Mouse (Mus musculus) hindbrain, postnatal 0 days (tissue): ENCODE data around the gene Rundc1. TPM values are rescaled to one million over a fixed set of nuclear protein-coding genes. Genes with fewer than 3 reads are reported as not detected.
"Not testable (repeated sequence)": the region's sequence is repeated elsewhere in the genome, so short reads cannot be mapped to it uniquely, and the experiment has no call there.

ENCODE experiments used
- ATAC-seq: fragments of 200-750 bp; cut with Nextera tagmentation; 2 replicates; pipeline ENCODE4 v1.8.0; 2017; ENCODE audit warnings: mild to moderate bottlenecking, moderate TSS enrichment, moderate library complexity
- DNase-seq: peaks from one replicate; pipeline ENCODE4 v3.0.0-alpha.2; 2015; ENCODE audit warnings: low spot score
- H3K27ac ChIP-seq: fragments of 300-500 bp; sonication (generic); 2 replicates; pipeline ENCODE4 v1.5.1; 2014; ENCODE audit warnings: mild to moderate bottlenecking
- H3K27me3 ChIP-seq: fragments of 300-500 bp; sonication (generic); 2 replicates; pipeline ENCODE4 v1.6.1; 2014; ENCODE audit warnings: low read length, mixed read lengths; ENCODE audit not compliant: insufficient read depth
- H3K36me3 ChIP-seq: fragments of 300-500 bp; sonication (generic); 2 replicates; pipeline ENCODE4 v1.6.1; 2014; ENCODE audit warnings: low read length, mixed read lengths; ENCODE audit not compliant: insufficient read depth
- H3K4me1 ChIP-seq: fragments of 300-500 bp; sonication (generic); 2 replicates; pipeline ENCODE4 v1.6.1; 2014; ENCODE audit warnings: antibody characterized with exemption, low read length, mixed read lengths; ENCODE audit not compliant: insufficient read depth
- H3K4me2 ChIP-seq: fragments of 300-500 bp; sonication (generic); 2 replicates; pipeline ENCODE4 v1.6.1; 2014; ENCODE audit warnings: low read depth, mild to moderate bottlenecking, low read length, moderate library complexity, mixed read lengths
- H3K4me3 ChIP-seq: fragments of 300-500 bp; sonication (generic); 2 replicates; pipeline ENCODE4 v1.5.1; 2014; ENCODE audit warnings: low read length
- H3K9ac ChIP-seq: fragments of 300-500 bp; sonication (generic); replicated peaks from 2 replicates; pipeline ENCODE4 v1.6.1; 2014; ENCODE audit warnings: mild to moderate bottlenecking, low read length, moderate library complexity, mixed read lengths
- H3K9me3 ChIP-seq: fragments of 300-500 bp; sonication (generic); 2 replicates; pipeline ENCODE4 v1.6.1; 2016; ENCODE audit warnings: low read length, mixed read lengths
- CTCF ChIP-seq: IDR thresholded peaks from 2 replicates; pipeline ENCODE4 v1.5.1; 2016; ENCODE audit warnings: antibody characterized with exemption, control low read depth, low read depth
- WGBS: fragments of 180-500 bp; shearing (Covaris S2); extraction: QIAGEN DNeasy Blood & Tissue Kit; methylation state at CpG from one replicate; pipeline ENCODE4 v1.1.7; 2014; 5-methylcytosine and 5-hydroxymethylcytosine counted together
- polyA plus RNA-seq: library from polyadenylated mRNA; unstranded; fragments of >200 nt; fragmentation: Nextera tagmentation; extraction: Ambion mirVana; gene quantifications from 2 replicates; pipeline ENCODE4 v1.2.1, GENCODE M21; 2015
- total RNA-seq: library from RNA; depleted of rRNA; stranded (reverse); fragments of >200 nt; gene quantifications from 2 replicates; pipeline ENCODE4 v1.2.3, GENCODE M21; 2014

Gene Rundc1
- total and polyA plus RNA-seq, 2 experiments from 2014 or later, result 11.6 to 21.4 TPM

GRCm38 (mm10) chr11:101470206-101470605, 45.3 kb downstream of the Rundc1 start:
- Histone ChIP-seq H3K9ac (0 out of 2 replicates have a peak overlapping the region, but pooled peaks have one; percentile 15), H3K4me2 (peak overlapping the region; percentile 24; the same call in 1 of the 2 replicates), H3K36me3 (no peaks in the 10 kb centered on the region), H3K27me3 (no peaks in the 10 kb centered on the region), H3K9me3 (no peaks in the 10 kb centered on the region), H3K27ac (no peak overlapping the region), H3K4me1 (peaks cover 5% of the 10 kb centered on the region; the same call in 1 of the 2 replicates), H3K4me3 (no peak overlapping the region)
- ATAC-seq (no peak), DNase-seq (no peak)
- 21% methylated on average over 7 of the region's 7 CpGs for WGBS
- TF ChIP-seq CTCF, result no peak

GRCm38 (mm10) chr11:101471926-101472325, 47.0 kb downstream of the Rundc1 start:
- no peak for TF ChIP-seq CTCF
- Histone ChIP-seq H3K27ac (peak overlapping the region; percentile 55; the same call in 1 of the 2 replicates), H3K4me2 (no peak overlapping the region), H3K9ac (no peak overlapping the region), H3K36me3 (no peaks in the 10 kb centered on the region), H3K27me3 (no peaks in the 10 kb centered on the region), H3K4me1 (peaks cover 5% of the 10 kb centered on the region; the same call in 1 of the 2 replicates), H3K4me3 (no peak overlapping the region), H3K9me3 (no peaks in the 10 kb centered on the region)
- ATAC-seq, result no peak
- DNase-seq, result peak; percentile 35
- 23% methylated on average over 3 of the region's 3 CpGs for WGBS

- Histone ChIP-seq H3K9ac (no peak overlapping the region), H3K27me3 (no peaks in the 10 kb centered on the region), H3K9me3 (no peaks in the 10 kb centered on the region), H3K4me1 (peaks cover 7% of the 10 kb centered on the region), H3K4me3 (no peak overlapping the region), H3K27ac (peak overlapping the region; percentile 55; the same call in 1 of the 2 replicates), H3K4me2 (no peak overlapping the region), H3K36me3 (no peaks in the 10 kb centered on the region)
- TF ChIP-seq CTCF, result no peak
- ATAC-seq (peak; percentile 22; the same call in 1 of the 2 replicates), DNase-seq (peak; percentile 58)
- 43% methylated on average over 7 of the region's 7 CpGs for WGBS
Observed at GRCm38 (mm10) chr11:101472336-101472735, 47.5 kb downstream of the Rundc1 start.

GRCm38 (mm10) chr11:101473686-101474085, 48.8 kb downstream of the Rundc1 start:
- not testable (repeated sequence) for ATAC-seq, H3K4me2 ChIP-seq, H3K4me1 ChIP-seq, H3K9me3 ChIP-seq, H3K9ac ChIP-seq, H3K4me3 ChIP-seq, H3K36me3 ChIP-seq, H3K27ac ChIP-seq, H3K27me3 ChIP-seq, DNase-seq
- WGBS, result 96% methylated on average over 1 of the region's 1 CpGs

GRCm38 (mm10) chr11:101474298-101474697, 49.4 kb downstream of the Rundc1 start:
- TF ChIP-seq CTCF, result no peak
- Histone ChIP-seq H3K36me3 (no peaks in the 10 kb centered on the region), H3K9me3 (no peaks in the 10 kb centered on the region), H3K27me3 (no peaks in the 10 kb centered on the region), H3K4me2 (no peak overlapping the region), H3K4me1 (peaks cover 11% of the 10 kb centered on the region), H3K9ac (no peak overlapping the region), H3K4me3 (no peak overlapping the region), H3K27ac (no peak overlapping the region)
- whole genome bisulfite sequencing, result 37% methylated on average over 5 of the region's 5 CpGs
- ATAC-seq (no peak), DNase-seq (no peak)

DNA sequence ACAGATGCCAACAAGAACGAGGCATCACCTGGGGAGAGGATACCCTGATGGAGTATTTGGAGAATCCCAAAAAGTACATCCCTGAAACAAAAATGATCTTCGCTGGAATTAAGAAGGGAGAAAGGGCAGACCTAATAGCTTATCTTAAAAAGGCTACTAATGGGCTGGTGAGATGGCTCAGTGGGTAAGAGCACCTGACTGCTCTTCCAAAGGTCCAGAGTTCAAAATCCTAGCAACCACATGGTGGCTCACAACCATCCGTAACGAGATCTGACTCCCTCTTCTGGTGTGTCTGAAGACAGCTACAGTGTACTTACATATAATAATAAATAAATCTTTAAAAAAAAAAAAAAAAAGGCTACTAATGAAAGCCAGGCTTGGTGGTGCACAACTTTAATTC, 51.5 kb downstream of the Rundc1 start:
- H3K9me3 ChIP-seq, DNase-seq, H3K27ac ChIP-seq, H3K9ac ChIP-seq, ATAC-seq, H3K27me3 ChIP-seq, H3K36me3 ChIP-seq, H3K4me3 ChIP-seq, H3K4me2 ChIP-seq: not testable (repeated sequence)
- H3K4me1 ChIP-seq, result peaks cover 12% of the 10 kb centered on the region
- WGBS, result 82% methylated on average over 4 of the region's 4 CpGs

- ATAC-seq (peak; percentile 88), DNase-seq (peak; percentile 87)
- H3K9ac ChIP-seq, result no peak overlapping the region
- WGBS, result 8% methylated on average over 4 of the region's 4 CpGs
- H3K27me3 ChIP-seq, result no peaks in the 10 kb centered on the region
- no peak overlapping the region for H3K4me3 ChIP-seq
- H3K4me1 ChIP-seq, result peaks cover 12% of the 10 kb centered on the region
- peak overlapping the region; percentile 86 for H3K27ac ChIP-seq
- no peaks in the 10 kb centered on the region for H3K36me3 ChIP-seq
- no peaks in the 10 kb centered on the region for H3K9me3 ChIP-seq
- TF ChIP-seq CTCF, result no peak
- H3K4me2 ChIP-seq, result peak overlapping the region; percentile 18; the same call in 1 of the 2 replicates
Observed at GRCm38 (mm10) chr11:101477194-101477551, 52.3 kb downstream of the Rundc1 start.
